Comparison of ENCODE assay signal across 27 mouse cellular contexts in genomic region chr10:13175866-13176265, GRCm38 (mm10). TPM values are rescaled to one million over a fixed set of nuclear protein-coding genes. Genes with fewer than 3 reads are reported as not detected.
DNase-seq lines count a peak whose midpoint lies in the region; ATAC-seq and TF ChIP-seq lines count a peak whose summit lies in the region.
"Had no signal": no experiment of that assay in that cellular context is flagged by ENCODE, and none has a peak within 500 bp of the region (broad histone marks: within the 10 kb centered on the region; RNA-seq: fewer than 3 reads in every experiment).

No protein-coding gene starts in this region.

- TF ChIP-seq EP300 in lung, postnatal 0 days (IDR thresholded peaks at IDR 0.05) = no peak

- 65% methylated on average over 7 of the region's 7 CpGs for WGBS in lung, postnatal 0 days
- WGBS in kidney, adult 2 months = 91% methylated on average over 7 of the region's 7 CpGs

- no peaks in the 10 kb centered on the region for H3K9me3 ChIP-seq in lung, postnatal 0 days (ENCODE audit: low read length)
- H3K9me3 ChIP-seq: embryonic facial prominence, embryonic 10.5 days; embryonic facial prominence, embryonic 13.5 days; forebrain, embryonic 12.5 days; forebrain, embryonic 15.5 days; heart, embryonic 13.5 days; hindbrain, embryonic 12.5 days; hindbrain, embryonic 15.5 days had no signal

- TF ChIP-seq CTCF in lung, postnatal 0 days (IDR thresholded peaks at IDR 0.05) = no peak
- no peak for TF ChIP-seq CTCF in kidney, adult 2 months (conservative IDR thresholded peaks at IDR 0.05; ENCODE audit: insufficient read depth, insufficient read length, low read depth, low read length)

- H3K4me1 ChIP-seq in lung, postnatal 0 days (ENCODE audit: insufficient read depth, low read depth, low read length) = no peaks in the 10 kb centered on the region; the same call in 1 of the 2 replicates
- H3K4me1 ChIP-seq in kidney, adult 2 months (ENCODE audit: control insufficient read depth, insufficient read depth, low read length) = no peaks in the 10 kb centered on the region

- peak; percentile 18 for DNase-seq in lung, postnatal 0 days (ENCODE audit: low spot score)
- DNase-seq in lung, postnatal 4 days = no peak
- DNase-seq in 416B (ENCODE audit: low read depth) (peak; percentile 12), adipocyte (ENCODE audit: low spot score) (peak; percentile 29)
- no peak for DNase-seq in right cerebral cortex, adult 2 months (ENCODE audit: low spot score in 2 of 2)
- DNase-seq in kidney, adult 2 months = no peak
- DNase-seq: adrenal gland, adult 2 months; adrenal gland, postnatal 14 days; cerebellum, adult 11 months; cerebellum, adult 2 months; cerebellum, postnatal 10 days; cerebellum, postnatal 36 days; embryo, embryonic 11 days; gastrocnemius, postnatal 25 days; heart, postnatal 14 days had no signal

- no peak overlapping the region for H3K4me3 ChIP-seq in lung, postnatal 0 days (ENCODE audit: low read depth, low read length)
- no peak overlapping the region for H3K4me3 ChIP-seq in kidney, adult 2 months (ENCODE audit: insufficient read depth, low read depth, low read length)
- H3K4me3 ChIP-seq: embryonic facial prominence, embryonic 10.5 days; embryonic facial prominence, embryonic 13.5 days; erythroblast, embryonic 14.5 days; forebrain, embryonic 12.5 days; forebrain, embryonic 15.5 days; heart, embryonic 13.5 days; hindbrain, embryonic 12.5 days; hindbrain, embryonic 15.5 days had no signal

- H3K27ac ChIP-seq in lung, postnatal 0 days (ENCODE audit: low read length) = no peak overlapping the region
- H3K27ac ChIP-seq in kidney, adult 2 months (ENCODE audit: insufficient read depth, low read depth, low read length) = no peak overlapping the region
- H3K27ac ChIP-seq: embryonic facial prominence, embryonic 10.5 days; embryonic facial prominence, embryonic 13.5 days; forebrain, embryonic 12.5 days; forebrain, embryonic 15.5 days; heart, embryonic 13.5 days; hindbrain, embryonic 12.5 days; hindbrain, embryonic 15.5 days had no signal

- no peak overlapping the region for H3K9ac ChIP-seq in lung, postnatal 0 days (replicated peaks; ENCODE audit: low read depth)
- H3K9ac ChIP-seq: embryonic facial prominence, embryonic 13.5 days; forebrain, embryonic 12.5 days; forebrain, embryonic 15.5 days; heart, embryonic 13.5 days; hindbrain, embryonic 12.5 days; hindbrain, embryonic 15.5 days had no signal

- peaks cover 6% of the 10 kb centered on the region; the same call in 1 of the 2 replicates for H3K36me3 ChIP-seq in lung, postnatal 0 days (ENCODE audit: insufficient read depth, low read length)
- peaks cover 7% of the 10 kb centered on the region for H3K36me3 ChIP-seq in kidney, adult 2 months (ENCODE audit: control insufficient read depth, insufficient read depth, low read length)

- TF ChIP-seq POLR2A in kidney, adult 2 months (IDR thresholded peaks at IDR 0.05; ENCODE audit: low read depth, low read length) = no peak

- H3K4me2 ChIP-seq in lung, postnatal 0 days (replicated peaks; ENCODE audit: low read depth, low read length) = no peak overlapping the region
- H3K4me2 ChIP-seq: embryonic facial prominence, embryonic 13.5 days; forebrain, embryonic 12.5 days; forebrain, embryonic 15.5 days; heart, embryonic 13.5 days; hindbrain, embryonic 12.5 days; hindbrain, embryonic 15.5 days had no signal

- H3K27me3 ChIP-seq in lung, postnatal 0 days (replicated peaks; ENCODE audit: insufficient read depth, low read length) = no peaks in the 10 kb centered on the region
- no peaks in the 10 kb centered on the region for H3K27me3 ChIP-seq in kidney, adult 2 months (replicated peaks; ENCODE audit: control insufficient read depth, insufficient read depth, low read length)
- H3K27me3 ChIP-seq: embryonic facial prominence, embryonic 13.5 days; forebrain, embryonic 12.5 days; forebrain, embryonic 15.5 days; heart, embryonic 13.5 days; hindbrain, embryonic 12.5 days; hindbrain, embryonic 15.5 days had no signal

- no peak for ATAC-seq in lung, postnatal 0 days
- ATAC-seq: forebrain, embryonic 15.5 days had no signal

RNA-seq across cellular contexts. Expression of gene Zc2hc1b, which starts 2.0 kb away (rescaled TPM):
- not detected in 2 replicates for polyA plus RNA-seq in lung, postnatal 0 days (2015; fragmentation: Nextera tagmentation; extraction: Ambion mirVana)
- polyA plus RNA-seq in kidney, adult 2 months (2012; rRNA removed) = not detected in 2 replicates
- polyA plus RNA-seq: adrenal gland, adult 2 months; cerebellum, adult 2 months; cortical plate, adult 2 months; embryonic facial prominence, embryonic 10.5 days; embryonic facial prominence, embryonic 13.5 days; erythroblast, embryonic 14.5 days; forebrain, embryonic 12.5 days; forebrain, embryonic 15.5 days; gonadal fat pad, adult 2 months; heart, embryonic 13.5 days; heart, embryonic 16.5 days; hindbrain, embryonic 12.5 days; hindbrain, embryonic 15.5 days; intestine, embryonic 14.5 days had no signal

RNA-seq across cellular contexts. Expression of gene Ltv1, which starts 17.1 kb away (rescaled TPM):
- 32.2 and 33.1 TPM in 2 replicates for polyA plus RNA-seq in lung, postnatal 0 days (2015; fragmentation: Nextera tagmentation; extraction: Ambion mirVana)
- polyA plus RNA-seq in kidney, adult 2 months (2012; rRNA removed) = 10.0 and 12.1 TPM in 2 replicates

Comparison
In these comparisons a context has a peak if more than half of its experiments do, and no peak if none do; other contexts are left out.
1. DNase-seq: peak in lung, postnatal 0 days (single experiment), 416B (single experiment) and adipocyte (single experiment); none in lung, postnatal 4 days (0 of 2), right cerebral cortex, adult 2 months (0 of 2) and kidney, adult 2 months (single experiment).